Mouse (Mus musculus): ENCODE measurements around the gene Abl2. TPM values are rescaled to one million over a fixed set of nuclear protein-coding genes. Genes with fewer than 3 reads are reported as not detected.

The Abl2 gene
- total RNA-seq, 1 experiment = 41.1 TPM

DNA sequence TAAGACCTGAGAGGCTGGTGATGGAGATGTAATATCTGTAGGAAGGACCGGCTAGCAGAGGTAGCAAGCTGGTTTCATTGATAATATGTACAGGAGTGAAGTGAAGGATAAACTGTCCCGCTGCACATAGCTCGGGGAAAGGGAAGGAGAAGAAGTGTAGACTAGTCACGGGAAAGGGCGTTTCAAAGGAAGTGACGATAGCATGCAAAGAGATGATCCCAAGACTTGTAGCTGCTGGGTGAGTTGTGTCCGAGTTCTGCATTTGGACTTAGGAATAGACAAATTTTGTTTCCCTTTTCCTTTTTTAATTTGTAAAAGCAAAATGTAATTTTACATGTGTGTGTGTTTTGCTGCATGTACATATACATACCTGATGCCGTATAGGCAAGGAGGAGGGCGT is 1.9 kb downstream of the Abl2 start:
- Histone ChIP-seq H3K4me1 (ENCODE audit: control insufficient read depth in 2 of 2, insufficient read depth in 2 of 2, low read length in 2 of 2, poor library complexity in 1 of 2) (peaks cover 2% of the 10 kb centered on the region in 2 experiments; a peak in 2 of 4 replicates), H3K4me3 (ENCODE audit: insufficient read depth in 1 of 2, low read depth in 1 of 2, low read length in 2 of 2, poor library complexity in 1 of 2, severe bottlenecking in 1 of 2) (0 out of 4 replicates have a peak overlapping the region, but pooled peaks of 1 of the 2 experiments have one; percentile 5), H3K9ac (ENCODE audit: insufficient read depth, low read depth, low read length, poor library complexity, severe bottlenecking) (no peak overlapping the region), H3K27ac (ENCODE audit: insufficient read depth, low read depth, low read length, poor library complexity, severe bottlenecking) (no peak overlapping the region), H3K36me3 (ENCODE audit: control insufficient read depth, insufficient read depth, low read length, poor library complexity, severe bottlenecking) (no peaks in the 10 kb centered on the region), H3K9me3 (ENCODE audit: control insufficient read depth, insufficient read depth, low read depth, low read length) (no peaks in the 10 kb centered on the region)
- no peak for DNase-seq (ENCODE audit: low read depth, low spot score)
- TF ChIP-seq HCFC1 (IDR thresholded peaks at IDR 0.05; ENCODE audit: borderline replicate concordance, insufficient read depth, low read length) = no peak
- no peak for TF ChIP-seq CHD2 (IDR thresholded peaks at IDR 0.05; ENCODE audit: low read depth, low read length)
- TF ChIP-seq ZNF384 (IDR thresholded peaks at IDR 0.05; ENCODE audit: low read depth, low read length) = no peak
- no peak for TF ChIP-seq MAFK (IDR thresholded peaks at IDR 0.05; ENCODE audit: insufficient read depth, low read depth, low read length)
- TF ChIP-seq ZC3H11A (IDR thresholded peaks at IDR 0.05; ENCODE audit: borderline replicate concordance, low read depth, low read length) = no peak
- in situ Hi-C loops (cut with MboI; ENCODE audit: low sequenced_read_pairs in 2 of 2, unreplicated experiment in 2 of 2) = no loop called here

DNA sequence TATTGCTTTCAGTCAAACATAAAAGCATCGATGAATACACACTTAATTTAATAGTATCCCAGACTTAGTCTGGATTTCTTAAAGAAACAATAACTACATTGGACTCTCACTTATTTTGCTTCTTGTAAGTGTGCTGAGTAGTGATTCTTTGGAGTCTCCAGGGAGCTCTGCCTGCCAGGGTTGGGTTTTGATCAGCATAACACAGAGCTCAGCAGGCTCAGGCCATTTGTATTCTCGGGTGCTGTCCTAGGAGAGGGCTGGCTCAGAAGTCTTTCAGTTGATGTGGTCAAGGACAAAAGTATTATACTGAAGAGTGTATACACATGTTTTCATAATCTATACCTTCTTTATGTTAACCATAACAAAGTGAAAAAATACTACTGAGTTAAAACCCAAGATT is 6.7 kb downstream of the Abl2 start:
- Histone ChIP-seq H3K27ac (ENCODE audit: insufficient read depth, low read depth, low read length, poor library complexity, severe bottlenecking) (no peak overlapping the region; the same call in 1 of the 2 replicates), H3K36me3 (ENCODE audit: control insufficient read depth, insufficient read depth, low read length, poor library complexity, severe bottlenecking) (no peaks in the 10 kb centered on the region), H3K4me1 (ENCODE audit: control insufficient read depth in 2 of 2, insufficient read depth in 2 of 2, low read length in 2 of 2, poor library complexity in 1 of 2) (peaks cover 7 to 10% of the 10 kb centered on the region in 2 experiments; a peak in 3 of 4 replicates), H3K9me3 (ENCODE audit: control insufficient read depth, insufficient read depth, low read depth, low read length) (no peaks in the 10 kb centered on the region), H3K4me3 (ENCODE audit: insufficient read depth in 1 of 2, low read depth in 1 of 2, low read length in 2 of 2, poor library complexity in 1 of 2, severe bottlenecking in 1 of 2) (0 out of 4 replicates have a peak overlapping the region, but pooled peaks of 1 of the 2 experiments have one; percentile 25), H3K9ac (ENCODE audit: insufficient read depth, low read depth, low read length, poor library complexity, severe bottlenecking) (no peak overlapping the region)
- DNase-seq (ENCODE audit: low read depth, low spot score) = no peak
- no peak for TF ChIP-seq CHD2 (IDR thresholded peaks at IDR 0.05; ENCODE audit: low read depth, low read length)
- no peak for TF ChIP-seq HCFC1 (IDR thresholded peaks at IDR 0.05; ENCODE audit: borderline replicate concordance, insufficient read depth, low read length)
- TF ChIP-seq ZNF384 (IDR thresholded peaks at IDR 0.05; ENCODE audit: low read depth, low read length) = no peak
- no peak for TF ChIP-seq MAFK (IDR thresholded peaks at IDR 0.05; ENCODE audit: insufficient read depth, low read depth, low read length)
- TF ChIP-seq ZC3H11A (IDR thresholded peaks at IDR 0.05; ENCODE audit: borderline replicate concordance, low read depth, low read length) = no peak
- in situ Hi-C loops (cut with MboI; ENCODE audit: low sequenced_read_pairs in 2 of 2, unreplicated experiment in 2 of 2) = no loop called here

DNA sequence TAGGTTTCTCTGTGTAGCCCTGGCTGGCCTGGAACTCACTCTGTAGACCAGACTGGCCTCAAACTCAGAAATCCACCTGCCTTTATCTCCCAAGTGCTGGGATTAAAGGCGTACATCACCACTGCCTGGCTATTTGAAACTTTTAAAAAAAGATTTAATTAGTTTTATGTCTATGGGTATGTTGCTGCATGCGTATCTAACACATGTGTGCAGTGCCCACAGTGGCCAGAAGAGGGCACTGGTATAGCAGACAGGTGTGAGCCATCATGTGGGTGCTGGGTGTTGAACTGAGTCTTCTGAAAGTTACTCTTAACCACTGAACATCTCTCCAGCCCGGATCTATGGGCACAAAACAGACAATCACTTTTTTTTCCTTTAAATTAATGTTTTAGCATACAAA is 7.5 kb downstream of the Abl2 start:
- Histone ChIP-seq H3K4me3 (ENCODE audit: insufficient read depth in 1 of 2, low read depth in 1 of 2, low read length in 2 of 2, poor library complexity in 1 of 2, severe bottlenecking in 1 of 2) (no peak overlapping the region), H3K36me3 (ENCODE audit: control insufficient read depth, insufficient read depth, low read length, poor library complexity, severe bottlenecking) (no peaks in the 10 kb centered on the region), H3K9me3 (ENCODE audit: control insufficient read depth, insufficient read depth, low read depth, low read length) (no peaks in the 10 kb centered on the region), H3K27ac (ENCODE audit: insufficient read depth, low read depth, low read length, poor library complexity, severe bottlenecking) (no peak overlapping the region; the same call in 1 of the 2 replicates), H3K9ac (ENCODE audit: insufficient read depth, low read depth, low read length, poor library complexity, severe bottlenecking) (no peak overlapping the region), H3K4me1 (ENCODE audit: control insufficient read depth in 2 of 2, insufficient read depth in 2 of 2, low read length in 2 of 2, poor library complexity in 1 of 2) (peaks cover 5 to 10% of the 10 kb centered on the region in 2 experiments; a peak in 3 of 4 replicates)
- in situ Hi-C loops (cut with MboI; ENCODE audit: low sequenced_read_pairs in 2 of 2, unreplicated experiment in 2 of 2) = no loop called here
- no peak for TF ChIP-seq CHD2 (IDR thresholded peaks at IDR 0.05; ENCODE audit: low read depth, low read length)
- TF ChIP-seq MAFK (IDR thresholded peaks at IDR 0.05; ENCODE audit: insufficient read depth, low read depth, low read length) = no peak
- no peak for TF ChIP-seq ZC3H11A (IDR thresholded peaks at IDR 0.05; ENCODE audit: borderline replicate concordance, low read depth, low read length)
- peak; percentile 67; the same call in 1 of the 2 replicates for TF ChIP-seq ZNF384 (IDR thresholded peaks at IDR 0.05; ENCODE audit: low read depth, low read length)
- peak; percentile 65 for DNase-seq (ENCODE audit: low read depth, low spot score)

DNA sequence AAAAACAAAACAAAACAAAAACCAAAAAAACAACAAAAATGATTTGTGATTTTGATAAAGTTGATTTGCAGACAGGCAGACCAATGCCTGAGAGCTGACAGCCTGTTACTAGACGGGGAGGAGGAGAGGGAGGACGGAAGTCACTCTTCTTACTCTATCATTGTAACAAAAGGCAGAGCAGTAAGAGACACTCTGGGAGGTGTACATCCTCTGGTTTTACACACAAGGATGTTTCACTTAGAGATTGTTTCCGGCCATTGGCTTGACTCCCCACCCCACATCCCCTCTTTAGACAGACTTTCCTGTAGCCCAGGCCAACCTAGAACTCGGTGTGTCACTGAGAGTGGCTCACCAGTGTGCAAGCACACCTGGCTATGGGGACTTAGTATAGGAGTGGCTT is 11.0 kb downstream of the Abl2 start:
- no peak for DNase-seq (ENCODE audit: low read depth, low spot score)
- no peak for TF ChIP-seq ZNF384 (IDR thresholded peaks at IDR 0.05; ENCODE audit: low read depth, low read length)
- H3K27ac ChIP-seq (ENCODE audit: insufficient read depth, low read depth, low read length, poor library complexity, severe bottlenecking) = no peak overlapping the region

DNA sequence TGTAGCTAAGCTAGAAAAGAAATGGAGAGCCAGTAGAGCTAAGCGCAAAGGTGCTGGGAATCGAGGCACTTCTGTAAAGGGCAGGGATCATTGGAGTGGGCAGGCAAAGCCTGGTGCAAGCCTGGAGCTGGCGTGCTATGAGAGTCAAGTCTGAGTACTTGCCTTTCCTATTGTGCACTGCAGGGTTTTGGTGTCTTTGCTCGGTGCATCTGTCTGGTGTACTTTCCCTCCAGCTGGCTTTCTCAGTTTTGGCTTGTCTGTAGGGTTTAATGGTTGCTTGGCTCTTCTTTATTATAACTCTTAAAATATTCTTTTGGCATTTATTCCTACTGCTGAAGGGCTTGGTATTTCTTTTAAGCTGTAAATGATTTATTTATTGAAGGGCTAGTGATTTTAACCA is 14.4 kb downstream of the Abl2 start:
- Histone ChIP-seq H3K4me1 (ENCODE audit: control insufficient read depth in 2 of 2, insufficient read depth in 2 of 2, low read length in 2 of 2, poor library complexity in 1 of 2) (0 out of 4 replicates have a peak, but pooled peaks cover 2 to 3% of the 10 kb centered on the region in 2 experiments), H3K4me3 (ENCODE audit: insufficient read depth in 1 of 2, low read depth in 1 of 2, low read length in 2 of 2, poor library complexity in 1 of 2, severe bottlenecking in 1 of 2) (no peak overlapping the region), H3K9ac (ENCODE audit: insufficient read depth, low read depth, low read length, poor library complexity, severe bottlenecking) (no peak overlapping the region), H3K36me3 (ENCODE audit: control insufficient read depth, insufficient read depth, low read length, poor library complexity, severe bottlenecking) (no peaks in the 10 kb centered on the region), H3K9me3 (ENCODE audit: control insufficient read depth, insufficient read depth, low read depth, low read length) (no peaks in the 10 kb centered on the region), H3K27ac (ENCODE audit: insufficient read depth, low read depth, low read length, poor library complexity, severe bottlenecking) (no peak overlapping the region)
- in situ Hi-C loops (cut with MboI; ENCODE audit: low sequenced_read_pairs in 2 of 2, unreplicated experiment in 2 of 2) = no loop called here
- no peak for DNase-seq (ENCODE audit: low read depth, low spot score)
- no peak for TF ChIP-seq CHD2 (IDR thresholded peaks at IDR 0.05; ENCODE audit: low read depth, low read length)
- TF ChIP-seq HCFC1 (IDR thresholded peaks at IDR 0.05; ENCODE audit: borderline replicate concordance, insufficient read depth, low read length) = no peak
- TF ChIP-seq ZNF384 (IDR thresholded peaks at IDR 0.05; ENCODE audit: low read depth, low read length) = no peak
- no peak for TF ChIP-seq MAFK (IDR thresholded peaks at IDR 0.05; ENCODE audit: insufficient read depth, low read depth, low read length)
- TF ChIP-seq ZC3H11A (IDR thresholded peaks at IDR 0.05; ENCODE audit: borderline replicate concordance, low read depth, low read length) = no peak

More for the DNA sequence above, 11.0 kb downstream of the Abl2 start:
- Histone ChIP-seq H3K4me3 (ENCODE audit: insufficient read depth in 1 of 2, low read depth in 1 of 2, low read length in 2 of 2, poor library complexity in 1 of 2, severe bottlenecking in 1 of 2) (no peak overlapping the region), H3K9ac (ENCODE audit: insufficient read depth, low read depth, low read length, poor library complexity, severe bottlenecking) (no peak overlapping the region), H3K36me3 (ENCODE audit: control insufficient read depth, insufficient read depth, low read length, poor library complexity, severe bottlenecking) (no peaks in the 10 kb centered on the region), H3K4me1 (ENCODE audit: control insufficient read depth in 2 of 2, insufficient read depth in 2 of 2, low read length in 2 of 2, poor library complexity in 1 of 2) (peaks cover 5 to 10% of the 10 kb centered on the region in 2 experiments; a peak in 2 of 4 replicates), H3K9me3 (ENCODE audit: control insufficient read depth, insufficient read depth, low read depth, low read length) (no peaks in the 10 kb centered on the region)
- in situ Hi-C loops (cut with MboI; ENCODE audit: low sequenced_read_pairs in 2 of 2, unreplicated experiment in 2 of 2) = no loop called here
